Mouse (Mus musculus): ENCODE results near the gene Nap1l5. TPM values are rescaled to one million over a fixed set of nuclear protein-coding genes. Genes with fewer than 3 reads are reported as not detected.
"Not testable (repeated sequence)": the region's sequence is repeated elsewhere in the genome, so short reads cannot be mapped to it uniquely, and the experiment has no call there.

The Nap1l5 gene
- total RNA-seq, 1 experiment from 2014 or later, result not detected

GRCm38 (mm10) chr6:58913551-58913950 is 6.7 kb upstream of the Nap1l5 start:
- no peak for ATAC-seq (ENCODE audit: extremely low read depth, insufficient number of reproducible peaks, low FRiP score, poor library complexity, severe bottlenecking)

- no peak for ATAC-seq (ENCODE audit: extremely low read depth, insufficient number of reproducible peaks, low FRiP score, poor library complexity, severe bottlenecking)
Measured at GRCm38 (mm10) chr6:58912842-58913241, 6.0 kb upstream of the Nap1l5 start.

- ATAC-seq (ENCODE audit: extremely low read depth, insufficient number of reproducible peaks, low FRiP score, poor library complexity, severe bottlenecking), result no peak
Measured at GRCm38 (mm10) chr6:58907791-58908190, 915 bp upstream of the Nap1l5 start.

GRCm38 (mm10) chr6:58907336-58907735 is 460 bp upstream of the Nap1l5 start:
- ATAC-seq (ENCODE audit: extremely low read depth, insufficient number of reproducible peaks, low FRiP score, poor library complexity, severe bottlenecking), result no peak

- ATAC-seq (ENCODE audit: extremely low read depth, insufficient number of reproducible peaks, low FRiP score, poor library complexity, severe bottlenecking), result no peak
Measured at GRCm38 (mm10) chr6:58904551-58904950, 2.3 kb downstream of the Nap1l5 start.

GRCm38 (mm10) chr6:58903171-58903570 is 3.7 kb downstream of the Nap1l5 start:
- ATAC-seq (ENCODE audit: extremely low read depth, insufficient number of reproducible peaks, low FRiP score, poor library complexity, severe bottlenecking), result no peak

GRCm38 (mm10) chr6:58900536-58900935 is 6.3 kb downstream of the Nap1l5 start:
- ATAC-seq (ENCODE audit: extremely low read depth, insufficient number of reproducible peaks, low FRiP score, poor library complexity, severe bottlenecking), result no peak

GRCm38 (mm10) chr6:58899076-58899475 is 7.8 kb downstream of the Nap1l5 start:
- no peak for ATAC-seq (ENCODE audit: extremely low read depth, insufficient number of reproducible peaks, low FRiP score, poor library complexity, severe bottlenecking)

- ATAC-seq (ENCODE audit: extremely low read depth, insufficient number of reproducible peaks, low FRiP score, poor library complexity, severe bottlenecking), result no peak
Measured at GRCm38 (mm10) chr6:58896648-58897047, 10.2 kb downstream of the Nap1l5 start.

GRCm38 (mm10) chr6:58894994-58895393 is 11.9 kb downstream of the Nap1l5 start:
- ATAC-seq (ENCODE audit: extremely low read depth, insufficient number of reproducible peaks, low FRiP score, poor library complexity, severe bottlenecking), result no peak

- no peak for ATAC-seq (ENCODE audit: extremely low read depth, insufficient number of reproducible peaks, low FRiP score, poor library complexity, severe bottlenecking)
Measured at GRCm38 (mm10) chr6:58893307-58893706, 13.6 kb downstream of the Nap1l5 start.

- ATAC-seq (ENCODE audit: extremely low read depth, insufficient number of reproducible peaks, low FRiP score, poor library complexity, severe bottlenecking), result no peak
Measured at GRCm38 (mm10) chr6:58889917-58890316, 17.0 kb downstream of the Nap1l5 start.

- ATAC-seq (ENCODE audit: extremely low read depth, insufficient number of reproducible peaks, low FRiP score, poor library complexity, severe bottlenecking), result no peak
Measured at GRCm38 (mm10) chr6:58882271-58882670, 24.6 kb downstream of the Nap1l5 start.

GRCm38 (mm10) chr6:58881363-58881762 is 25.5 kb downstream of the Nap1l5 start:
- ATAC-seq (ENCODE audit: extremely low read depth, insufficient number of reproducible peaks, low FRiP score, poor library complexity, severe bottlenecking), result no peak

- no peak for ATAC-seq (ENCODE audit: extremely low read depth, insufficient number of reproducible peaks, low FRiP score, poor library complexity, severe bottlenecking)
Measured at GRCm38 (mm10) chr6:58880861-58881260, 26.0 kb downstream of the Nap1l5 start.

- ATAC-seq (ENCODE audit: extremely low read depth, insufficient number of reproducible peaks, low FRiP score, poor library complexity, severe bottlenecking), result no peak
Measured at GRCm38 (mm10) chr6:58879987-58880386, 26.9 kb downstream of the Nap1l5 start.

GRCm38 (mm10) chr6:58879572-58879971 is 27.3 kb downstream of the Nap1l5 start:
- ATAC-seq (ENCODE audit: extremely low read depth, insufficient number of reproducible peaks, low FRiP score, poor library complexity, severe bottlenecking), result no peak

- not testable (repeated sequence) for ATAC-seq (ENCODE audit: extremely low read depth, insufficient number of reproducible peaks, low FRiP score, poor library complexity, severe bottlenecking)
Measured at GRCm38 (mm10) chr6:58867858-58868257, 39.0 kb downstream of the Nap1l5 start.

GRCm38 (mm10) chr6:58863631-58864235 is 43.1 kb downstream of the Nap1l5 start:
- ATAC-seq (ENCODE audit: extremely low read depth, insufficient number of reproducible peaks, low FRiP score, poor library complexity, severe bottlenecking), result no peak

GRCm38 (mm10) chr6:58862446-58862993 is 44.4 kb downstream of the Nap1l5 start:
- ATAC-seq (ENCODE audit: extremely low read depth, insufficient number of reproducible peaks, low FRiP score, poor library complexity, severe bottlenecking), result no peak

- no peak for ATAC-seq (ENCODE audit: extremely low read depth, insufficient number of reproducible peaks, low FRiP score, poor library complexity, severe bottlenecking)
Measured at GRCm38 (mm10) chr6:58859517-58859916, 47.4 kb downstream of the Nap1l5 start.
